Mouse (Mus musculus) limb, embryonic 10.5 days (tissue): ENCODE measurements around the gene Lrrc4b. TPM values are rescaled to one million over a fixed set of nuclear protein-coding genes. Genes with fewer than 3 reads are reported as not detected.

ENCODE experiments used
- DNase-seq: peaks from one replicate; pipeline ENCODE4 v3.0.0-alpha.2; 2017; ENCODE audit warnings: low spot score
- H3K27ac ChIP-seq: fragments of 300-500 bp; sonication (generic); 2 replicates; pipeline ENCODE4 v1.5.1; 2016; ENCODE audit warnings: mild to moderate bottlenecking
- H3K27me3 ChIP-seq: fragments of 300-500 bp; sonication (generic); 2 replicates; pipeline ENCODE4 v1.6.1; 2016; ENCODE audit warnings: low read depth, mild to moderate bottlenecking; ENCODE audit not compliant: poor library complexity, severe bottlenecking
- H3K36me3 ChIP-seq: fragments of 300-500 bp; sonication (generic); 2 replicates; pipeline ENCODE4 v1.6.1; 2016; ENCODE audit warnings: mild to moderate bottlenecking, moderate library complexity
- H3K4me1 ChIP-seq: fragments of 300-500 bp; sonication (generic); 2 replicates; pipeline ENCODE4 v1.6.1; 2016
- H3K4me3 ChIP-seq: fragments of 300-500 bp; sonication (generic); 2 replicates; pipeline ENCODE4 v1.5.1; 2016; ENCODE audit warnings: mild to moderate bottlenecking, moderate library complexity
- H3K9me3 ChIP-seq: fragments of 300-500 bp; sonication (generic); replicated peaks from 2 replicates; pipeline ENCODE4 v1.6.1; 2016; ENCODE audit warnings: mild to moderate bottlenecking
- WGBS: fragments of 180-500 bp; shearing (Covaris S2); methylation state at CpG from one replicate; pipeline ENCODE4 v1.1.7; 2016; 5-methylcytosine and 5-hydroxymethylcytosine counted together
- polyA plus RNA-seq: library from polyadenylated mRNA; unstranded; fragments of >200 nt; fragmentation: Nextera tagmentation; extraction: Ambion mirVana; gene quantifications from 2 replicates; pipeline ENCODE4 v1.2.1, GENCODE M21; 2016

Gene Lrrc4b
- polyA plus RNA-seq, 1 experiment from 2014 or later: 0.21 TPM

DNA sequence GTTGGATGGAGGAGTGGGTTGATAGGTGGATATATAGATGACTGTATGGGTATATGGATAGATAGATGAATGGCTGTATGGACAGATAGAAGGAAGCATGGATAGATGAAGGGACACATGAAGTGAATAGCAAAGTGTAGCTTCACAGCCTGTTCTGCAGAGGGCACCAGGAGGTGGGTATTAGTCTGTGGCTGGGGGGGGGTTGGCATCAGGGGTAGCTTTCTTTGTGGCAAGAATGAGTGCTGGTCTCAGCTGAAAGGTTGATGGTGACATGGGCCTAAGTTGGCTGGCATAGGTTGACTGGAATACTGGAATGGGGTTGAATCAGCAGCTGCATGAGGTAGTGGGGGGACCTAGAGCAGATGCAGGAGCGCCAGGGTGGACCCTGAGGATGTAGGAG, 12.4 kb downstream of the Lrrc4b start:
- Histone ChIP-seq H3K9me3 (no peaks in the 10 kb centered on the region), H3K4me1 (peaks cover 35% of the 10 kb centered on the region), H3K27me3 (peaks cover 100% of the 10 kb centered on the region), H3K4me3 (peak overlapping the region; percentile 39; the same call in 1 of the 2 replicates), H3K27ac (no peak overlapping the region), H3K36me3 (no peaks in the 10 kb centered on the region)
- 0% methylated on average over 1 of the region's 1 CpGs for WGBS
- DNase-seq: no peak

GRCm38 (mm10) chr7:44441648-44442109, 12.9 kb downstream of the Lrrc4b start:
- Histone ChIP-seq H3K9me3 (no peaks in the 10 kb centered on the region), H3K4me3 (peak overlapping the region; percentile 39), H3K27me3 (peaks cover 100% of the 10 kb centered on the region), H3K4me1 (peaks cover 35% of the 10 kb centered on the region), H3K27ac (peak overlapping the region; percentile 42), H3K36me3 (no peaks in the 10 kb centered on the region)
- WGBS: under 1% methylated on average over 14 of the region's 14 CpGs
- no peak for DNase-seq

DNA sequence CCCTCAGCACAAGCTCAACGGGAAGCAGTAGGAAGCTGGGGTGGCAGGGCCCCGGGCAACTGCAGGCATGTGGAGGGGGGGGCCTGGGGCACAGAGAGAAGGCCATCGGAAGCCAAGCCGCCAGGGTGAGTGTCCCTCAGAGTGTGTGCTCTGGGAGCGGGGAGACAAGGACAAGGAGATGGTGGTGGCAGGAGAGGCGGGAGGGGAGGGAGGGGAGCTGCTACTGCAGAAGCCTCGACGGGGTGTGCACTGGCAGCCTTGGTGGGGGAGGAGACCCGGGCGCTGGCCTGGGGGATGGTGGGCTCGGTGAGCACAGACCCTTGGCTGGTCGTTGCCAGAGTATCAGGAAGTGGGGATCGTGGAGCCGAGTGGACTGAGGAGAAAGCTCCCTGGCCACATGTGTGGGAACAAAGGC, 13.6 kb downstream of the Lrrc4b start:
- H3K27ac ChIP-seq: peak overlapping the region; percentile 42
- WGBS: 2% methylated on average over 13 of the region's 14 CpGs

GRCm38 (mm10) chr7:44443268-44444173, 14.7 kb downstream of the Lrrc4b start:
- H3K9me3 ChIP-seq: no peaks in the 10 kb centered on the region
- peak overlapping the region; percentile 39 for H3K4me3 ChIP-seq
- H3K4me1 ChIP-seq: peaks cover 35% of the 10 kb centered on the region
- no peak overlapping the region for H3K27ac ChIP-seq
- DNase-seq: no peak
- H3K27me3 ChIP-seq: peaks cover 100% of the 10 kb centered on the region
- 5% methylated on average over 19 of the region's 20 CpGs for WGBS
- H3K36me3 ChIP-seq: no peaks in the 10 kb centered on the region

More for the DNA sequence above, 13.6 kb downstream of the Lrrc4b start:
- no peaks in the 10 kb centered on the region for H3K9me3 ChIP-seq
- H3K4me1 ChIP-seq: peaks cover 35% of the 10 kb centered on the region
- peaks cover 100% of the 10 kb centered on the region for H3K27me3 ChIP-seq
- DNase-seq: peak; percentile 49
- peak overlapping the region; percentile 39 for H3K4me3 ChIP-seq
- no peaks in the 10 kb centered on the region for H3K36me3 ChIP-seq

DNA sequence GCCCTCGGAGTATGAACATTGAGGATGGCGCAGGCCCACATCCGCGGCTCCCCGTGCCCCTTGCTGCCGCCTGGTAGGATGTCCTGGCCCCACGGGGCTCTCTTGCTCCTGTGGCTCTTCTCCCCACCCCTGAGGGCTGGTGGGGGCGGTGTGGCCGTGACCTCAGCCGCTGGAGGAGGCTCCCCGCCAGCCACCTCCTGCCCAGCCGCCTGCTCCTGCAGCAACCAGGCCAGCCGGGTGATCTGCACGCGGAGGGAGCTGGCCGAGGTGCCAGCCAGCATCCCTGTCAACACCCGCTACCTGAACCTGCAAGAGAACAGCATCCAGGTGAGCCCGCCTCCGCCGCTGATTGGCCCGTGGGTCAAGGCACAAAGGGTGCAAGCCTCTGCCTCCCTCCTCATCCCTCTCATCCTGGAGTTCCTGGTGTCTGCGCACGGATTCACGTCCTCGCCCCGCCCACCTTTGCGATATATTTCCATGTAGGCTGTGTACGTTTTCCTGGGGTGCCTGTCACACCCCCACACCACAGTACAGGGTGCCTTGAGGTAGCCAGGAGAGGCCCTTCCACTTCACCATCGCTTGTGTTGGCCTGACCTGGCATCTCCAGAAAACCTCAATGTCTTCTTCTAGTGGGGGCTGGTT, 16.2 kb downstream of the Lrrc4b start:
- H3K4me3 ChIP-seq: 0 out of 2 replicates have a peak overlapping the region, but pooled peaks have one; percentile 1
- H3K9me3 ChIP-seq: no peaks in the 10 kb centered on the region
- no peak overlapping the region for H3K27ac ChIP-seq
- H3K36me3 ChIP-seq: no peaks in the 10 kb centered on the region
- peaks cover 35% of the 10 kb centered on the region for H3K4me1 ChIP-seq
- 6% methylated on average over 29 of the region's 29 CpGs for WGBS
- H3K27me3 ChIP-seq: peaks cover 98% of the 10 kb centered on the region
- DNase-seq: no peak

DNA sequence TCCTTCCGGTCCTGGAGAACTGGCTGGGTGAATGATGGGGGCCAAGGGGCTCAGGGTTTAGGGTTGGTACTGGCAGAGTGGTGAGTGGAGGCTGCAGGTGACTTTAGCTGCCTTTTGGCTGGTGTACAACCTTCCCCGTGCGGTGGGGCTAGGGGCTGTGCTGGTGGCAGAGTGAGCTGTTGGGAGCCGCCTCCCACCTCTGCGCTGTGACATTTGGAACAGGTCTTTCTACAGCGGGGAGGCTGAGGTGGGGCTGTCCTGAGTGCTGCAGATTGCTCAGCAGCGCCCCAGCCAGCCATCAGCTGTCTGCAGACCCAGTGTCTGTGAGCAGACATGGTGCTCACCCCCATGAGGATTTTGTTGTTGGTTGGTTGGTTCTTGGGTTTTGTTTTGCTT, 16.7 kb downstream of the Lrrc4b start:
- DNase-seq: no peak
- 9% methylated on average over 7 of the region's 7 CpGs for WGBS
- H3K36me3 ChIP-seq: no peaks in the 10 kb centered on the region
- H3K4me1 ChIP-seq: peaks cover 35% of the 10 kb centered on the region
- H3K4me3 ChIP-seq: no peak overlapping the region
- H3K9me3 ChIP-seq: no peaks in the 10 kb centered on the region
- peaks cover 93% of the 10 kb centered on the region for H3K27me3 ChIP-seq
- no peak overlapping the region for H3K27ac ChIP-seq

- peaks cover 88% of the 10 kb centered on the region for H3K27me3 ChIP-seq
- no peak for DNase-seq
- WGBS: 49% methylated on average over 12 of the region's 12 CpGs
Observed at GRCm38 (mm10) chr7:44446070-44446855, 17.4 kb downstream of the Lrrc4b start.

DNA sequence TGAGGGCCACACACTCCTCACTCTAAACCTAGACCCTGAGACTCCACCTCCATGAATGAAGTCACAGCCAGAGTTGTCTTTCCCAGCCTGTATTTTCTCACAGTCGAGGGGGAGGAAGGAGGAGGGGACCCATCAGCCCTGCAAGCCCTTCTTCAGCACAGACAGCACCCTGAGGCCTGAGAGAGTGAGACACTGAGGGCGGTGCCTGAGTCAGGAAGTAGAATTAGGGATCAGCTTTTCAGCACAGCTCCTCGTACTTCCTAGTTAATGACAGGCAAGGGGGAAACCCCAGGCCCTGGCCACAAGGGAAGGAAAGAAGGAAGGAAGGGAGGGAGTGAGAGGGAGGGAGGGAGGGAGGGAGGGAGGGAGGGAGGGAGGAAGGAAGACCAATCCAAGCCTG, 24.4 kb downstream of the Lrrc4b start:
- WGBS: 19% methylated on average over 3 of the region's 3 CpGs
- no peaks in the 10 kb centered on the region for H3K36me3 ChIP-seq
- H3K27ac ChIP-seq: no peak overlapping the region

More at GRCm38 (mm10) chr7:44446070-44446855, 17.4 kb downstream of the Lrrc4b start:
- Histone ChIP-seq H3K9me3 (no peaks in the 10 kb centered on the region), H3K4me3 (no peak overlapping the region), H3K27ac (no peak overlapping the region), H3K4me1 (peaks cover 35% of the 10 kb centered on the region), H3K36me3 (no peaks in the 10 kb centered on the region)

DNA sequence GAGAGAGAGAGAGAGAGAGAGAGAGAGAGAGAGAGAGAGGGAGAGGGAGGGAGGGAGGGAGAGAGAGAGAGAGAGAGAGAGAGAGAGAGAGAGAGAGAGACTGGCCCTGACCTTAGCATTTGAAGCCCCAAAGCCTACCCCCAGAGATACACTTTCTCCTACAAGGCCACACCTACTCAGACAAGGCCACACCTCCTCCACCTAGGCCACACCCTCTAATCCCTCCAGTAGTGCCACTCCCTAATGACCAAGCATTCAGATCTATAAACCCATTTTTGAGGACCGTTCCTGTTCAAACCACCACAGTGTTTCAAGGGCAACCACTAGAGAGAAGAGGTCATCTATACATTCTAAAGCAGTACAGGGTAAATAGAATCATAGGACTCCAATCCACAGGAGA, 27.5 kb downstream of the Lrrc4b start:
- no peak overlapping the region for H3K27ac ChIP-seq
- 92% methylated on average over 1 of the region's 1 CpGs for WGBS
- peaks cover 57% of the 10 kb centered on the region for H3K27me3 ChIP-seq
- no peaks in the 10 kb centered on the region for H3K9me3 ChIP-seq
- H3K36me3 ChIP-seq: no peaks in the 10 kb centered on the region
- H3K4me3 ChIP-seq: no peak overlapping the region
- no peak for DNase-seq
- no peaks in the 10 kb centered on the region; the same call in 1 of the 2 replicates for H3K4me1 ChIP-seq

More for the DNA sequence above, 24.4 kb downstream of the Lrrc4b start:
- Histone ChIP-seq H3K4me1 (no peaks in the 10 kb centered on the region; the same call in 1 of the 2 replicates), H3K4me3 (no peak overlapping the region), H3K27me3 (peaks cover 45% of the 10 kb centered on the region), H3K9me3 (no peaks in the 10 kb centered on the region)
- no peak for DNase-seq

- H3K27me3 ChIP-seq: peaks cover 82% of the 10 kb centered on the region
- WGBS: 73% methylated on average over 6 of the region's 6 CpGs
- no peak for DNase-seq
- no peak overlapping the region for H3K4me3 ChIP-seq
- 0 out of 2 replicates have a peak, but pooled peaks cover 3% of the 10 kb centered on the region for H3K36me3 ChIP-seq
- H3K4me1 ChIP-seq: peaks cover 25% of the 10 kb centered on the region
- H3K9me3 ChIP-seq: no peaks in the 10 kb centered on the region
- H3K27ac ChIP-seq: no peak overlapping the region
Observed at GRCm38 (mm10) chr7:44460067-44460466, 31.2 kb downstream of the Lrrc4b start.

DNA sequence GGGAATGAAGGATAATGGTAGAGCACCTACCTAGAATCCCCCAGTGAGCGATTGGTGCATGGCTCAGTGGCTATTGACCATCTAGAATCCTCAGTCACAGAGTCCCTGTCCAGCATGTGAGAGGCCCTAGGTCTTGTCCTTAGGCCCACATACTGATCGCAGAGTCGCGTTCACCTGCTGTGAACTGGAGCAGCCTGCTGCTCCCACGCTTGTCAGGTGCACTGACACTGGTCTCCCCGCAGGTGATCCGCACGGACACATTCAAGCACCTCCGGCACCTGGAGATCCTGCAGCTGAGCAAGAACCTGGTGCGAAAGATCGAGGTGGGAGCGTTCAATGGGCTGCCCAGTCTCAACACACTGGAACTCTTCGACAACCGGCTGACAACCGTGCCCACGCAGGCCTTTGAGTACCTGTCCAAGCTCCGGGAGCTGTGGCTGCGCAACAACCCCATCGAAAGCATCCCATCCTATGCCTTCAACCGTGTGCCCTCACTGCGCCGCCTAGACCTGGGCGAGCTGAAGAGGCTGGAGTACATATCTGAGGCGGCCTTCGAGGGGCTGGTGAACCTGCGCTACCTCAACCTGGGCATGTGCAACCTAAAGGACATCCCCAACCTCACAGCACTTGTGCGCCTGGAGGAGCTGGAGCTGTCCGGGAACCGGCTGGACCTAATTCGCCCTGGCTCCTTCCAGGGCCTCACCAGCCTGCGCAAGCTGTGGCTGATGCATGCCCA, 32.1 kb downstream of the Lrrc4b start:
- H3K9me3 ChIP-seq: no peaks in the 10 kb centered on the region
- H3K27ac ChIP-seq: no peak overlapping the region
- H3K36me3 ChIP-seq: 0 out of 2 replicates have a peak, but pooled peaks cover 3% of the 10 kb centered on the region
- no peak overlapping the region for H3K4me3 ChIP-seq
- 68% methylated on average over 31 of the region's 31 CpGs for WGBS
- peaks cover 30% of the 10 kb centered on the region for H3K4me1 ChIP-seq
- peaks cover 89% of the 10 kb centered on the region for H3K27me3 ChIP-seq
- DNase-seq: no peak
